Mouse (Mus musculus) NIH3T3 (cell line): ENCODE results near the gene Fbln5.

Experiments used
- DNase-seq: peaks from one replicate; pipeline ENCODE4 v3.0.0-alpha.2; 2012; ENCODE audit warnings: low read depth

Gene Fbln5

GRCm38 (mm10) chr12:101810515-101810914 lies 8.3 kb downstream of the Fbln5 start:
- DNase-seq = peak; percentile 57

- DNase-seq = peak; percentile 87
Measured at GRCm38 (mm10) chr12:101807400-101807799, 11.5 kb downstream of the Fbln5 start.

GRCm38 (mm10) chr12:101802445-101802844 lies 16.4 kb downstream of the Fbln5 start:
- no peak for DNase-seq

- DNase-seq = no peak
Measured at GRCm38 (mm10) chr12:101801744-101802143, 17.1 kb downstream of the Fbln5 start.

GRCm38 (mm10) chr12:101801051-101801450 lies 17.8 kb downstream of the Fbln5 start:
- DNase-seq = no peak

- DNase-seq = peak; percentile 71
Measured at GRCm38 (mm10) chr12:101798189-101798922, 20.5 kb downstream of the Fbln5 start.

GRCm38 (mm10) chr12:101794458-101794857 lies 24.4 kb downstream of the Fbln5 start:
- DNase-seq = peak; percentile 52

- peak; percentile 28 for DNase-seq
Measured at GRCm38 (mm10) chr12:101793221-101793621, 25.6 kb downstream of the Fbln5 start.

- DNase-seq = no peak
Measured at GRCm38 (mm10) chr12:101792684-101793083, 26.2 kb downstream of the Fbln5 start.

GRCm38 (mm10) chr12:101789767-101790166 lies 29.1 kb downstream of the Fbln5 start:
- DNase-seq = no peak

- peak; percentile 34 for DNase-seq
Measured at GRCm38 (mm10) chr12:101789250-101789649, 29.6 kb downstream of the Fbln5 start.

- no peak for DNase-seq
Measured at GRCm38 (mm10) chr12:101782787-101783186, 36.1 kb downstream of the Fbln5 start.

GRCm38 (mm10) chr12:101780915-101781314 lies 37.9 kb downstream of the Fbln5 start:
- no peak for DNase-seq

- DNase-seq = no peak
Measured at GRCm38 (mm10) chr12:101777613-101778325, 41.1 kb downstream of the Fbln5 start.

- no peak for DNase-seq
Measured at GRCm38 (mm10) chr12:101776383-101776782, 42.5 kb downstream of the Fbln5 start.

- DNase-seq = peak; percentile 7
Measured at GRCm38 (mm10) chr12:101774116-101774515, 44.7 kb downstream of the Fbln5 start.

- no peak for DNase-seq
Measured at GRCm38 (mm10) chr12:101772962-101773361, 45.9 kb downstream of the Fbln5 start.

GRCm38 (mm10) chr12:101770283-101771015 lies 48.4 kb downstream of the Fbln5 start:
- DNase-seq = no peak

- DNase-seq = no peak
Measured at GRCm38 (mm10) chr12:101767306-101768053, 51.4 kb downstream of the Fbln5 start.

GRCm38 (mm10) chr12:101766228-101766852 lies 52.5 kb downstream of the Fbln5 start:
- DNase-seq = no peak

GRCm38 (mm10) chr12:101764870-101765269 lies 54.0 kb downstream of the Fbln5 start:
- no peak for DNase-seq
